ENCODE assay signal across 18 mouse cellular contexts in the genomic region with DNA sequence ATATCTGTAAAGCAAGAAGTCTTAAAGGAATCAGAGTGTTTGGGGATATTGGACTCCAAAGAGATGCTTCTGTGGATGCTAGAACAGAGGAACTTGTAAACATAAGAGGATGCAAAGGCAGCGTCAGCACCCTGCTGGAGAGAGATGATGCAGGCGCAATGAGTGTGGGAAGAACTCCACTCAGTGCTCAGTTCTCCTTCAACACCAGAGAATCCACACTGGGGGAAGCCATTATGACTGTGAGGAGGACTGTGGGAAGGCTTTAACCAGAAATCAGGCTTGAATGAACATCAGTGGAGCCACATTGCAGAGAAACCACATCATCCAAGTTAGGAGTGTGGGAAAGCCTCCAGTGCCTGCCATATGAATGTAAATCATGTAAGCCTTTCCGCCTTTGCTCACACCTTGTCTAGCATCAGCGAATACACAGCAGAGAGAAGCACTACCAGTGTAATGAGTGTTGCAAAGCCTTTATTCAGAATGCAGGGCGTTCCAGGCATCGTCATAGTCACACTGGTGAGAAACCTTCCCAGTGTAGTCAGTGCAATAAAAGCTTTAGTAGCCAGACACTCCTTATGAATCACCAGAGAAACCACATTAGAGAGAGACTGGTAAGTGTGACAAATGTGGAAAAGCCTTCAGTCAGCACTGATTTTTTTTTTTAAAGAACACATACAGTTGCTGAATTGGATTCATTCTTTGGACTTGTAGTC. TPM values are rescaled to one million over a fixed set of nuclear protein-coding genes. Genes with fewer than 3 reads are reported as not detected.
DNase-seq lines count a peak whose midpoint lies in the region; ATAC-seq lines count a peak whose summit lies in the region.
"Had no signal": no experiment of that assay in that cellular context is flagged by ENCODE, and none has a peak within 500 bp of the region (broad histone marks: within the 10 kb centered on the region; RNA-seq: fewer than 3 reads in every experiment).

No protein-coding gene starts in this region.

- no peak overlapping the region for H3K9ac ChIP-seq in liver, embryonic 15.5 days
- no peak overlapping the region for H3K9ac ChIP-seq in hindbrain, embryonic 14.5 days
- H3K9ac ChIP-seq: forebrain, embryonic 13.5 days; heart, embryonic 13.5 days; lung, embryonic 14.5 days had no signal

- no peak overlapping the region for H3K4me2 ChIP-seq in liver, embryonic 15.5 days
- H3K4me2 ChIP-seq in hindbrain, embryonic 14.5 days (replicated peaks), result no peak overlapping the region
- H3K4me2 ChIP-seq: forebrain, embryonic 13.5 days; heart, embryonic 13.5 days; lung, embryonic 14.5 days; midbrain, embryonic 11.5 days had no signal

- 77% methylated on average over 6 of the region's 6 CpGs for WGBS in liver, embryonic 15.5 days (ENCODE audit: insufficient replicate concordance)
- 77% methylated on average over 6 of the region's 6 CpGs for WGBS in hindbrain, embryonic 14.5 days

- no peaks in the 10 kb centered on the region for H3K27me3 ChIP-seq in liver, embryonic 15.5 days
- H3K27me3 ChIP-seq in hindbrain, embryonic 14.5 days (ENCODE audit: control insufficient read depth, insufficient read depth, low read length), result no peaks in the 10 kb centered on the region
- H3K27me3 ChIP-seq: forebrain, embryonic 13.5 days; heart, embryonic 13.5 days had no signal

- peak overlapping the region; percentile 65 for H3K27ac ChIP-seq in liver, embryonic 15.5 days (replicated peaks)
- no peak overlapping the region for H3K27ac ChIP-seq in hindbrain, embryonic 14.5 days
- H3K27ac ChIP-seq: forebrain, embryonic 13.5 days; heart, embryonic 13.5 days; kidney, postnatal 0 days; macrophage had no signal

- no peak overlapping the region for H3K4me3 ChIP-seq in liver, embryonic 15.5 days (replicated peaks)
- no peak overlapping the region for H3K4me3 ChIP-seq in hindbrain, embryonic 14.5 days (replicated peaks; ENCODE audit: low read length)
- H3K4me3 ChIP-seq: forebrain, embryonic 13.5 days; heart, embryonic 13.5 days had no signal

- H3K4me1 ChIP-seq in liver, embryonic 15.5 days (replicated peaks), result peaks cover 78% of the 10 kb centered on the region
- no peaks in the 10 kb centered on the region for H3K4me1 ChIP-seq in hindbrain, embryonic 14.5 days (replicated peaks; ENCODE audit: control insufficient read depth, insufficient read depth, low read length)
- H3K4me1 ChIP-seq: forebrain, embryonic 13.5 days had no signal

- no peaks in the 10 kb centered on the region for H3K9me3 ChIP-seq in liver, embryonic 15.5 days (replicated peaks)
- no peaks in the 10 kb centered on the region for H3K9me3 ChIP-seq in hindbrain, embryonic 14.5 days (ENCODE audit: control insufficient read depth, low read length)
- H3K9me3 ChIP-seq: forebrain, embryonic 13.5 days; heart, embryonic 13.5 days had no signal

- no peak for ATAC-seq in liver, embryonic 15.5 days (ENCODE audit: insufficient read depth)
- no peak for ATAC-seq in hindbrain, embryonic 14.5 days (ENCODE audit: low FRiP score)
- ATAC-seq: forebrain, embryonic 13.5 days had no signal

- DNase-seq in adrenal gland, adult 2 months, result peak; percentile 60
- no peak for DNase-seq in adrenal gland, postnatal 4 days (ENCODE audit: low spot score in 2 of 2)
- peak; percentile 12 for DNase-seq in right cerebral cortex, postnatal 25 days
- DNase-seq in right cerebral cortex, adult 2 months (ENCODE audit: low spot score in 2 of 2), result no peak
- no peak for DNase-seq in hindbrain, embryonic 14.5 days (ENCODE audit: low spot score)
- no peak for DNase-seq in gastrocnemius, postnatal 10 days
- no peak for DNase-seq in cerebellum, postnatal 10 days
- DNase-seq: cerebellum, adult 11 months; cerebellum, postnatal 25 days; heart, postnatal 36 days; lung, embryonic 14.5 days; thymus, postnatal 14 days had no signal

- H3K36me3 ChIP-seq in liver, embryonic 15.5 days (replicated peaks), result no peaks in the 10 kb centered on the region
- H3K36me3 ChIP-seq in hindbrain, embryonic 14.5 days (replicated peaks; ENCODE audit: control insufficient read depth, insufficient read depth), result no peaks in the 10 kb centered on the region
- H3K36me3 ChIP-seq: heart, embryonic 13.5 days had no signal

RNA-seq across cellular contexts. Expression of a gene that starts 14.9 kb away (rescaled TPM):
- 10 to 100 TPM; 44.2 to 61.4 TPM for total RNA-seq in adrenal gland, adult 2 months (2021)
- polyA plus RNA-seq in adrenal gland, adult 2 months (2012; rRNA removed), result 21.9 and 27.8 TPM in 2 replicates
- 10 to 100 TPM; 67.9 to 68.8 TPM for total RNA-seq in adrenal gland, postnatal 4 days (2021)
- 28.9 and 32.1 TPM in 2 replicates for polyA plus RNA-seq in liver, embryonic 15.5 days (2015; fragmentation: Nextera tagmentation; extraction: Ambion mirVana)
- 55.8 and 59.7 TPM in 2 replicates for polyA plus RNA-seq in hindbrain, embryonic 14.5 days (2014; fragmentation: Nextera tagmentation; extraction: Ambion mirVana)
- total RNA-seq in gastrocnemius, postnatal 10 days (2021), result 10 to 100 TPM; 16.6 to 22.1 TPM

RNA-seq across cellular contexts. Expression of a gene that starts 23.4 kb away (rescaled TPM):
- under 1 TPM; 0.81 to 0.90 TPM for total RNA-seq in adrenal gland, adult 2 months (2021)
- polyA plus RNA-seq in adrenal gland, adult 2 months (2012; rRNA removed), result 0.12 and 0.51 TPM in 2 replicates
- under 1 TPM; 0.90 to 0.95 TPM for total RNA-seq in adrenal gland, postnatal 4 days (2021)
- polyA plus RNA-seq in liver, embryonic 15.5 days (2015; fragmentation: Nextera tagmentation; extraction: Ambion mirVana), result 1.0 and 1.2 TPM in 2 replicates
- 3.3 and 3.7 TPM in 2 replicates for polyA plus RNA-seq in hindbrain, embryonic 14.5 days (2014; fragmentation: Nextera tagmentation; extraction: Ambion mirVana)
- total RNA-seq in gastrocnemius, postnatal 10 days (2021), result under 1 TPM; 0.16 to 0.50 TPM
- polyA plus RNA-seq: macrophage had no signal

RNA-seq across cellular contexts. Expression of a gene that starts 36.1 kb away (rescaled TPM):
- total RNA-seq in adrenal gland, adult 2 months (2021), result 10 to 100 TPM; 36.8 to 37.8 TPM
- polyA plus RNA-seq in adrenal gland, adult 2 months (2012; rRNA removed), result 3.6 and 5.3 TPM in 2 replicates
- total RNA-seq in adrenal gland, postnatal 4 days (2021), result 10 to 100 TPM; 38.2 to 41.0 TPM
- polyA plus RNA-seq in liver, embryonic 15.5 days (2015; fragmentation: Nextera tagmentation; extraction: Ambion mirVana), result 9.6 and 11.0 TPM in 2 replicates
- 14.1 and 17.4 TPM in 2 replicates for polyA plus RNA-seq in hindbrain, embryonic 14.5 days (2014; fragmentation: Nextera tagmentation; extraction: Ambion mirVana)
- 10 to 100 TPM; 10.9 to 15.4 TPM for total RNA-seq in gastrocnemius, postnatal 10 days (2021)

RNA-seq across cellular contexts. Expression of a gene that starts 50.9 kb away (rescaled TPM):
- 1 to 10 TPM in 1 of 2 experiments, under 1 TPM in 1; 0.84 to 1.5 TPM for total RNA-seq in adrenal gland, adult 2 months (2021)
- 0.43 and 0.70 TPM in 2 replicates for polyA plus RNA-seq in adrenal gland, adult 2 months (2012; rRNA removed)
- total RNA-seq in adrenal gland, postnatal 4 days (2021), result 1 to 10 TPM; 1.8 TPM
- polyA plus RNA-seq in liver, embryonic 15.5 days (2015; fragmentation: Nextera tagmentation; extraction: Ambion mirVana), result 0.66 and 0.94 TPM in 2 replicates
- polyA plus RNA-seq in hindbrain, embryonic 14.5 days (2014; fragmentation: Nextera tagmentation; extraction: Ambion mirVana), result 3.0 and 3.7 TPM in 2 replicates
- under 1 TPM; 0.38 to 0.52 TPM for total RNA-seq in gastrocnemius, postnatal 10 days (2021)

RNA-seq across cellular contexts. Expression of a gene that starts 54.8 kb away (rescaled TPM):
- 1 to 10 TPM; 9.4 to 9.6 TPM for total RNA-seq in adrenal gland, adult 2 months (2021)
- 0.33 and 0.44 TPM in 2 replicates for polyA plus RNA-seq in adrenal gland, adult 2 months (2012; rRNA removed)
- total RNA-seq in adrenal gland, postnatal 4 days (2021), result 10 to 100 TPM; 12.0 to 13.0 TPM
- polyA plus RNA-seq in liver, embryonic 15.5 days (2015; fragmentation: Nextera tagmentation; extraction: Ambion mirVana), result 3.0 and 3.1 TPM in 2 replicates
- polyA plus RNA-seq in hindbrain, embryonic 14.5 days (2014; fragmentation: Nextera tagmentation; extraction: Ambion mirVana), result 11.6 and 12.5 TPM in 2 replicates
- 1 to 10 TPM; 6.2 to 6.3 TPM for total RNA-seq in gastrocnemius, postnatal 10 days (2021)

Comparison
In these comparisons a context has a peak if more than half of its experiments do, and no peak if none do; other contexts are left out.
1. DNase-seq: peak in adrenal gland, adult 2 months (single experiment) and right cerebral cortex, postnatal 25 days (single experiment); none in adrenal gland, postnatal 4 days (0 of 2), right cerebral cortex, adult 2 months (0 of 2), hindbrain, embryonic 14.5 days (single experiment), gastrocnemius, postnatal 10 days (single experiment) and cerebellum, postnatal 10 days (0 of 2).